Mouse (Mus musculus) stomach, postnatal 0 days (tissue): ENCODE measurements around the gene Naa80. TPM values are rescaled to one million over a fixed set of nuclear protein-coding genes. Genes with fewer than 3 reads are reported as not detected.

Experiments
- ATAC-seq: fragments of 200-750 bp; cut with Nextera tagmentation; 2 replicates; pipeline ENCODE4 v1.8.0; 2017; ENCODE audit not compliant: low FRiP score, low TSS enrichment
- DNase-seq: peaks from one replicate; pipeline ENCODE4 v3.0.0-alpha.2; 2016; ENCODE audit warnings: low spot score
- H3K27ac ChIP-seq: fragments of 300-500 bp; sonication (generic); replicated peaks from 2 replicates; pipeline ENCODE4 v1.5.1; 2014; ENCODE audit warnings: mild to moderate bottlenecking, control low read depth
- H3K27me3 ChIP-seq: fragments of 300-500 bp; sonication (generic); 2 replicates; pipeline ENCODE4 v1.6.1; 2014; ENCODE audit warnings: low read length; ENCODE audit not compliant: control insufficient read depth, insufficient read depth
- H3K36me3 ChIP-seq: fragments of 300-500 bp; sonication (generic); 2 replicates; pipeline ENCODE4 v1.6.1; 2014; ENCODE audit warnings: low read length, mixed read lengths; ENCODE audit not compliant: control insufficient read depth, insufficient read depth
- H3K4me1 ChIP-seq: fragments of 300-500 bp; sonication (generic); replicated peaks from 2 replicates; pipeline ENCODE4 v1.6.1; 2014; ENCODE audit warnings: antibody characterized with exemption; ENCODE audit not compliant: control insufficient read depth, insufficient read depth
- H3K4me2 ChIP-seq: fragments of 300-500 bp; sonication (generic); replicated peaks from 2 replicates; pipeline ENCODE4 v1.6.1; 2014; ENCODE audit warnings: low read depth, mild to moderate bottlenecking, control low read depth, moderate library complexity
- H3K4me3 ChIP-seq: fragments of 300-500 bp; sonication (generic); 2 replicates; pipeline ENCODE4 v1.5.1; 2014; ENCODE audit warnings: low read depth, low read length, control low read depth
- H3K9ac ChIP-seq: fragments of 300-500 bp; sonication (generic); 2 replicates; pipeline ENCODE4 v1.6.1; 2014; ENCODE audit warnings: mild to moderate bottlenecking, low read length, control low read depth, mixed read lengths
- H3K9me3 ChIP-seq: fragments of 300-500 bp; sonication (generic); 2 replicates; pipeline ENCODE4 v1.6.1; 2016; ENCODE audit warnings: low read length; ENCODE audit not compliant: control insufficient read depth
- CTCF ChIP-seq: IDR thresholded peaks from 2 replicates; pipeline ENCODE4 v1.5.1; 2016; ENCODE audit warnings: antibody characterized with exemption, low read depth, mild to moderate bottlenecking, moderate library complexity
- EP300 ChIP-seq: optimal IDR thresholded peaks from 2 replicates; pipeline ENCODE3; 2016; ENCODE audit warnings: antibody characterized with exemption
- WGBS: fragments of 180-500 bp; shearing (Covaris S2); extraction: QIAGEN DNeasy Blood & Tissue Kit; methylation state at CpG from one replicate; pipeline ENCODE4 v1.1.7; 2014; 5-methylcytosine and 5-hydroxymethylcytosine counted together
- polyA plus RNA-seq: library from polyadenylated mRNA; unstranded; fragments of >200 nt; fragmentation: Nextera tagmentation; extraction: Ambion mirVana; gene quantifications from 2 replicates; pipeline ENCODE4 v1.2.1, GENCODE M21; 2015

Gene Naa80
- polyA plus RNA-seq, 1 experiment from 2014 or later: 13.3 TPM

- 65% methylated on average over 25 of the region's 25 CpGs for WGBS
- Histone ChIP-seq H3K27ac (peak overlapping the region; percentile 89), H3K9me3 (no peaks in the 10 kb centered on the region), H3K36me3 (peaks cover 30% of the 10 kb centered on the region), H3K4me2 (peak overlapping the region; percentile 29; the same call in 1 of the 2 replicates), H3K4me3 (0 out of 2 replicates have a peak overlapping the region, but pooled peaks have one; percentile 6), H3K27me3 (no peaks in the 10 kb centered on the region), H3K4me1 (peaks cover 4% of the 10 kb centered on the region), H3K9ac (peak overlapping the region; percentile 13; the same call in 1 of the 2 replicates)
- DNase-seq (peak; percentile 94), ATAC-seq (peak; percentile 68)
- TF ChIP-seq EP300: no peak
- TF ChIP-seq CTCF: peak; percentile 29; the same call in 1 of the 2 replicates
These were observed 11.5 kb downstream of the Naa80 start for GRCm38 (mm10) chr9:107590058-107590772.

GRCm38 (mm10) chr9:107590773-107591060 lies 12.0 kb downstream of the Naa80 start:
- Histone ChIP-seq H3K27ac (peak overlapping the region; percentile 89), H3K4me2 (peak overlapping the region; percentile 29; the same call in 1 of the 2 replicates), H3K9me3 (no peaks in the 10 kb centered on the region), H3K27me3 (no peaks in the 10 kb centered on the region), H3K4me3 (no peak overlapping the region), H3K9ac (no peak overlapping the region), H3K4me1 (peaks cover 4% of the 10 kb centered on the region), H3K36me3 (peaks cover 30% of the 10 kb centered on the region)
- DNase-seq: peak; percentile 68
- WGBS: 78% methylated on average over 6 of the region's 6 CpGs
- ATAC-seq: peak; percentile 27; the same call in 1 of the 2 replicates
- no peak for TF ChIP-seq EP300
- no peak for TF ChIP-seq CTCF

GRCm38 (mm10) chr9:107593101-107593976 lies 14.7 kb downstream of the Naa80 start:
- no peak overlapping the region for H3K4me2 ChIP-seq
- TF ChIP-seq EP300 (no peak), CTCF (no peak)
- H3K4me1 ChIP-seq: peaks cover 2% of the 10 kb centered on the region
- no peaks in the 10 kb centered on the region for H3K9me3 ChIP-seq
- H3K36me3 ChIP-seq: peaks cover 30% of the 10 kb centered on the region
- ATAC-seq (no peak), DNase-seq (no peak)
- H3K27me3 ChIP-seq: no peaks in the 10 kb centered on the region
- H3K9ac ChIP-seq: no peak overlapping the region
- no peak overlapping the region for H3K27ac ChIP-seq
- no peak overlapping the region for H3K4me3 ChIP-seq
- 78% methylated on average over 11 of the region's 11 CpGs for WGBS

GRCm38 (mm10) chr9:107594281-107595062 lies 15.8 kb downstream of the Naa80 start:
- Histone ChIP-seq H3K9me3 (no peaks in the 10 kb centered on the region), H3K36me3 (peaks cover 30% of the 10 kb centered on the region), H3K27ac (no peak overlapping the region), H3K4me3 (no peak overlapping the region), H3K27me3 (no peaks in the 10 kb centered on the region), H3K4me1 (no peaks in the 10 kb centered on the region), H3K9ac (no peak overlapping the region), H3K4me2 (no peak overlapping the region)
- no peak for TF ChIP-seq EP300
- TF ChIP-seq CTCF: no peak
- 69% methylated on average over 8 of the region's 8 CpGs for WGBS
- ATAC-seq (no peak), DNase-seq (no peak)

GRCm38 (mm10) chr9:107596619-107597569 lies 18.2 kb downstream of the Naa80 start:
- TF ChIP-seq CTCF (no peak), EP300 (no peak)
- peaks cover 13% of the 10 kb centered on the region for H3K36me3 ChIP-seq
- no peaks in the 10 kb centered on the region for H3K9me3 ChIP-seq
- H3K9ac ChIP-seq: no peak overlapping the region
- H3K4me2 ChIP-seq: no peak overlapping the region
- DNase-seq (no peak), ATAC-seq (no peak)
- WGBS: 80% methylated on average over 11 of the region's 11 CpGs
- no peaks in the 10 kb centered on the region for H3K27me3 ChIP-seq
- no peak overlapping the region for H3K27ac ChIP-seq
- no peak overlapping the region for H3K4me3 ChIP-seq
- no peaks in the 10 kb centered on the region for H3K4me1 ChIP-seq
